Mouse (Mus musculus) stomach, embryonic 16.5 days (tissue): ENCODE results near the gene Zc3hav1l. TPM values are rescaled to one million over a fixed set of nuclear protein-coding genes. Genes with fewer than 3 reads are reported as not detected.

ENCODE experiments used
- ATAC-seq: fragments of 200-750 bp; cut with Nextera tagmentation; 2 replicates; pipeline ENCODE4 v1.8.0; 2017; ENCODE audit warnings: moderate number of reproducible peaks, moderate TSS enrichment; ENCODE audit not compliant: insufficient read depth, low FRiP score
- H3K27ac ChIP-seq: fragments of 300-500 bp; sonication (generic); 2 replicates; pipeline ENCODE4 v1.5.1; 2014; ENCODE audit warnings: low read length
- H3K27me3 ChIP-seq: fragments of 300-500 bp; sonication (generic); 2 replicates; pipeline ENCODE4 v1.6.1; 2014; ENCODE audit warnings: low read length, control low read depth, mixed read lengths; ENCODE audit not compliant: control insufficient read depth, insufficient read depth
- H3K36me3 ChIP-seq: fragments of 300-500 bp; sonication (generic); 2 replicates; pipeline ENCODE4 v1.6.1; 2014; ENCODE audit warnings: low read length; ENCODE audit not compliant: control insufficient read depth, insufficient read depth
- H3K4me1 ChIP-seq: fragments of 300-500 bp; sonication (generic); 2 replicates; pipeline ENCODE4 v1.6.1; 2014; ENCODE audit warnings: low read length, control low read depth, mixed read lengths; ENCODE audit not compliant: control insufficient read depth, insufficient read depth
- H3K4me2 ChIP-seq: fragments of 300-500 bp; sonication (generic); 2 replicates; pipeline ENCODE4 v1.6.1; 2014; ENCODE audit warnings: low read depth, low read length, mixed read lengths
- H3K4me3 ChIP-seq: fragments of 300-500 bp; sonication (generic); replicated peaks from 2 replicates; pipeline ENCODE4 v1.5.1; 2014; ENCODE audit warnings: mild to moderate bottlenecking, low read length
- H3K9ac ChIP-seq: fragments of 300-500 bp; sonication (generic); 2 replicates; pipeline ENCODE4 v1.6.1; 2014; ENCODE audit warnings: low read length
- H3K9me3 ChIP-seq: fragments of 300-500 bp; sonication (generic); replicated peaks from 2 replicates; pipeline ENCODE4 v1.6.1; 2016; ENCODE audit warnings: low read length, control low read depth; ENCODE audit not compliant: control insufficient read depth
- WGBS: fragments of 180-500 bp; shearing (Covaris S2); extraction: QIAGEN DNeasy Blood & Tissue Kit; methylation state at CpG from one replicate; pipeline ENCODE4 v1.1.7; 2014; 5-methylcytosine and 5-hydroxymethylcytosine counted together
- polyA plus RNA-seq: library from polyadenylated mRNA; unstranded; fragments of >200 nt; fragmentation: Nextera tagmentation; extraction: Ambion mirVana; gene quantifications from 2 replicates; pipeline ENCODE4 v1.2.1, GENCODE M21; 2015

Zc3hav1l gene
- polyA plus RNA-seq, 1 experiment from 2014 or later = 6.9 TPM

- no peak overlapping the region for H3K27ac ChIP-seq
- H3K9ac ChIP-seq = no peak overlapping the region
- H3K27me3 ChIP-seq = no peaks in the 10 kb centered on the region
- no peaks in the 10 kb centered on the region for H3K9me3 ChIP-seq
- H3K4me3 ChIP-seq = no peak overlapping the region
- ATAC-seq = peak; percentile 46; the same call in 1 of the 2 replicates
- H3K4me2 ChIP-seq = no peak overlapping the region
- H3K4me1 ChIP-seq = peaks cover 9% of the 10 kb centered on the region
- H3K36me3 ChIP-seq = no peaks in the 10 kb centered on the region
- 56% methylated on average over 6 of the region's 6 CpGs for WGBS
Observed at GRCm38 (mm10) chr6:38337951-38338350, 38.9 kb upstream of the Zc3hav1l start.

- Histone ChIP-seq H3K36me3 (no peaks in the 10 kb centered on the region), H3K4me3 (no peak overlapping the region), H3K9ac (no peak overlapping the region), H3K9me3 (no peaks in the 10 kb centered on the region), H3K4me1 (peaks cover 6% of the 10 kb centered on the region), H3K27ac (no peak overlapping the region), H3K4me2 (no peak overlapping the region), H3K27me3 (no peaks in the 10 kb centered on the region)
- no peak for ATAC-seq
- WGBS = 90% methylated on average over 4 of the region's 4 CpGs
Observed at GRCm38 (mm10) chr6:38337166-38337705, 38.2 kb upstream of the Zc3hav1l start.

GRCm38 (mm10) chr6:38335264-38335663 lies 36.2 kb upstream of the Zc3hav1l start:
- Histone ChIP-seq H3K36me3 (no peaks in the 10 kb centered on the region), H3K27me3 (no peaks in the 10 kb centered on the region), H3K4me3 (no peak overlapping the region), H3K9ac (no peak overlapping the region), H3K9me3 (no peaks in the 10 kb centered on the region), H3K4me2 (no peak overlapping the region), H3K4me1 (no peaks in the 10 kb centered on the region), H3K27ac (0 out of 2 replicates have a peak overlapping the region, but pooled peaks have one; percentile 10)
- WGBS = 55% methylated on average over 6 of the region's 6 CpGs
- peak; percentile 56; the same call in 1 of the 2 replicates for ATAC-seq

- Histone ChIP-seq H3K4me3 (no peak overlapping the region), H3K4me2 (no peak overlapping the region), H3K27me3 (no peaks in the 10 kb centered on the region), H3K4me1 (no peaks in the 10 kb centered on the region), H3K9me3 (no peaks in the 10 kb centered on the region), H3K9ac (no peak overlapping the region), H3K27ac (no peak overlapping the region), H3K36me3 (no peaks in the 10 kb centered on the region)
- 31% methylated on average over 4 of the region's 4 CpGs for WGBS
- no peak for ATAC-seq
Observed at GRCm38 (mm10) chr6:38326596-38326995, 27.5 kb upstream of the Zc3hav1l start.

GRCm38 (mm10) chr6:38320621-38321020 lies 21.6 kb upstream of the Zc3hav1l start:
- 86% methylated on average over 9 of the region's 9 CpGs for WGBS
- no peaks in the 10 kb centered on the region for H3K36me3 ChIP-seq
- no peak overlapping the region for H3K9ac ChIP-seq
- H3K4me2 ChIP-seq = no peak overlapping the region
- no peak overlapping the region for H3K27ac ChIP-seq
- no peak overlapping the region for H3K4me3 ChIP-seq
- no peaks in the 10 kb centered on the region for H3K4me1 ChIP-seq
- H3K9me3 ChIP-seq = 0 out of 2 replicates have a peak, but pooled peaks cover 3% of the 10 kb centered on the region
- no peaks in the 10 kb centered on the region for H3K27me3 ChIP-seq
- no peak for ATAC-seq

GRCm38 (mm10) chr6:38316050-38316449 lies 17.0 kb upstream of the Zc3hav1l start:
- Histone ChIP-seq H3K27ac (no peak overlapping the region), H3K36me3 (no peaks in the 10 kb centered on the region), H3K4me3 (no peak overlapping the region), H3K9me3 (no peaks in the 10 kb centered on the region), H3K27me3 (no peaks in the 10 kb centered on the region), H3K9ac (no peak overlapping the region), H3K4me2 (no peak overlapping the region), H3K4me1 (no peaks in the 10 kb centered on the region)
- WGBS = 89% methylated on average over 4 of the region's 4 CpGs
- ATAC-seq = no peak

GRCm38 (mm10) chr6:38309741-38310140 lies 10.7 kb upstream of the Zc3hav1l start:
- peaks cover 2% of the 10 kb centered on the region; the same call in 1 of the 2 replicates for H3K36me3 ChIP-seq
- H3K27ac ChIP-seq = no peak overlapping the region
- no peaks in the 10 kb centered on the region for H3K4me1 ChIP-seq
- H3K4me2 ChIP-seq = no peak overlapping the region
- H3K9ac ChIP-seq = no peak overlapping the region
- ATAC-seq = no peak
- H3K27me3 ChIP-seq = no peaks in the 10 kb centered on the region
- no peak overlapping the region for H3K4me3 ChIP-seq
- H3K9me3 ChIP-seq = 0 out of 2 replicates have a peak, but pooled peaks cover 2% of the 10 kb centered on the region

- no peak overlapping the region for H3K4me3 ChIP-seq
- no peak for ATAC-seq
- H3K27ac ChIP-seq = no peak overlapping the region
- H3K4me2 ChIP-seq = no peak overlapping the region
- H3K9ac ChIP-seq = no peak overlapping the region
- peaks cover 7% of the 10 kb centered on the region; the same call in 1 of the 2 replicates for H3K9me3 ChIP-seq
- peaks cover 6% of the 10 kb centered on the region; the same call in 1 of the 2 replicates for H3K36me3 ChIP-seq
- WGBS = 77% methylated on average over 3 of the region's 3 CpGs
- H3K27me3 ChIP-seq = no peaks in the 10 kb centered on the region
- H3K4me1 ChIP-seq = no peaks in the 10 kb centered on the region
Observed at GRCm38 (mm10) chr6:38304981-38305380, 5.9 kb upstream of the Zc3hav1l start.

- under 1% methylated on average over 10 of the region's 10 CpGs for WGBS
Observed at GRCm38 (mm10) chr6:38298246-38298635, 818 bp downstream of the Zc3hav1l start.

More at GRCm38 (mm10) chr6:38298246-38298635, 818 bp downstream of the Zc3hav1l start:
- Histone ChIP-seq H3K36me3 (peaks cover 20% of the 10 kb centered on the region; the same call in 1 of the 2 replicates), H3K9me3 (no peaks in the 10 kb centered on the region), H3K27me3 (no peaks in the 10 kb centered on the region), H3K4me3 (peak overlapping the region; percentile 86), H3K4me2 (peak overlapping the region; percentile 54), H3K9ac (peak overlapping the region; percentile 98), H3K27ac (peak overlapping the region; percentile 97), H3K4me1 (peaks cover 8% of the 10 kb centered on the region; the same call in 1 of the 2 replicates)
- ATAC-seq = no peak
